Mouse (Mus musculus): Measurements from ENCODE around the gene Pan2. TPM values are rescaled to one million over a fixed set of nuclear protein-coding genes. Genes with fewer than 3 reads are reported as not detected.

Pan2 gene
- total and polyA plus RNA-seq, 3 experiments, result 10.6 to 18.5 (median 11.0) TPM

DNA sequence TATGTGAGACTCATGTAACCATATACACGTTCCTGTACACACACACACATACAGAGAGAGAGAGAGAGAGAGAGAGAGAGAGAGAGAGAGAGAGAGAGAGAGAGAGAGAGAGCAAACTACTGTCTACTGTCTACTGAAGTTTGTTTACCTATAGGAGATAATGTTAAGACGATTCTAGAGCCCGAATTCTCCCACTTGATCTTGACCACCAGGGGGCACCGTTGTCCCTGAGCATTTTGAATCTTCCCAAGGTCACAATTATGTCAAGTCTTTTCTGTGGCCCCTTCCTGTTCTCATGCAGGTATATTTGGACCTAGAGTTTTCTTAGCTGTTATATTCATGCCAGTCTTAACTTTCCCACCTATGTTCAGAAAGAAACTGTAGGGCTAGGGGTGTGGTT lies 32.4 kb downstream of the Pan2 start (continued):
- TF ChIP-seq ZKSCAN1 (IDR thresholded peaks at IDR 0.05; ENCODE audit: borderline replicate concordance, low read depth, low read length) (no peak), MAZ (IDR thresholded peaks at IDR 0.05; ENCODE audit: low read depth, low read length) (0 out of 2 replicates have a peak, but pooled peaks have one; percentile 68), NRF1 (IDR thresholded peaks at IDR 0.05; ENCODE audit: low read depth, low read length) (0 out of 2 replicates have a peak, but pooled peaks have one; percentile 10), RCOR1 (conservative IDR thresholded peaks at IDR 0.05; ENCODE audit: low read depth, low read length) (no peak), BHLHE40 (IDR thresholded peaks at IDR 0.05; ENCODE audit: low read depth, low read length) (peak; percentile 35; the same call in 1 of the 2 replicates), CHD2 (IDR thresholded peaks at IDR 0.05; ENCODE audit: low read length) (no peak), ZNF384 (IDR thresholded peaks at IDR 0.05; ENCODE audit: low read depth, low read length) (peak; percentile 54), MAFK (IDR thresholded peaks at IDR 0.05; ENCODE audit: insufficient replicate concordance, low read length) (0 out of 2 replicates have a peak, but pooled peaks have one; percentile 31), KAT2A (IDR thresholded peaks at IDR 0.05; ENCODE audit: insufficient replicate concordance, low read length) (no peak), EP300 (IDR thresholded peaks at IDR 0.05; ENCODE audit: low read length) (no peak), MEF2A (IDR thresholded peaks at IDR 0.05; ENCODE audit: borderline replicate concordance, low read depth, low read length) (peak; percentile 55; the same call in 1 of the 2 replicates), E2F4 (IDR thresholded peaks at IDR 0.05; ENCODE audit: insufficient replicate concordance, low read depth, low read length) (no peak), USF1 (IDR thresholded peaks at IDR 0.05; ENCODE audit: low read depth, low read length) (no peak), IRF4 (IDR thresholded peaks at IDR 0.05; ENCODE audit: low read depth, low read length) (peak; percentile 61; the same call in 1 of the 2 replicates), MYC (IDR thresholded peaks at IDR 0.05; ENCODE audit: low read depth, low read length) (peak; percentile 55; the same call in 1 of the 2 replicates), ZMIZ1 (IDR thresholded peaks at IDR 0.05; ENCODE audit: low read depth, low read length) (no peak), CHD1 (IDR thresholded peaks at IDR 0.05; ENCODE audit: low read depth, low read length) (no peak), MAX (IDR thresholded peaks at IDR 0.05; ENCODE audit: low read length) (peak; percentile 50; the same call in 1 of the 2 replicates), SMC3 (IDR thresholded peaks at IDR 0.05; ENCODE audit: low read depth, low read length) (peak; percentile 81)

DNA sequence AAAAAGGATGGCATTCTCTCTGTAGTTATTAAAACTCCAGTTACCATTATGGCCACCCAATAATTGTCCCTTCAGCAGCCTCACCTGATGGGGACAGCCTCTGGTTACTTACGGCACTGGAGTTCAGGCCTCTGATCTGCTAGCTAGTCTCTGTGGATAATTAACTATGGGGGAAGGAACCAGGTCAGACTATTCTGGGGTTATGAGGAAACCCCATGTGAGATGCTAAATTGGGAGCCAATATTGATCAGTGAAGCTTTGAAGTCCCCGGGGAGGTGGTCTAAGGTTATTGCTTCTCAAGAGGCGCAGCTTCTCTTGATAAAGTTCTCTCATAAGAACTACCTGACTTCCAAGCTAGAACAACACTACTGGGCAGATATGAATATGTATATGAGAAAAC lies 33.1 kb downstream of the Pan2 start:
- Histone ChIP-seq H3K9me3 (replicated peaks; ENCODE audit: low read length) (no peaks in the 10 kb centered on the region), H3K9ac (ENCODE audit: insufficient read depth, low read depth) (peak overlapping the region; percentile 86; the same call in 1 of the 2 replicates)

More for the DNA sequence above, 33.1 kb downstream of the Pan2 start:
- peak; percentile 65 for TF ChIP-seq MEF2A (IDR thresholded peaks at IDR 0.05; ENCODE audit: borderline replicate concordance, low read depth, low read length)
- no peak for TF ChIP-seq GABPA (IDR thresholded peaks at IDR 0.05; ENCODE audit: insufficient replicate concordance, low read depth, low read length)
- no peak for DNase-seq (ENCODE audit: extremely low read depth)
- in situ Hi-C loops (cut with MboI; ENCODE audit: low pct_ligation_motif_present, low pct_unique_long_range_greater_than_20kb, low sequenced_read_pairs), result no loop called here
- Histone ChIP-seq H3K36me3 (replicated peaks in 1 of 2; ENCODE audit: control insufficient read depth in 1 of 2, insufficient read depth in 1 of 2, low read length in 1 of 2) (peaks cover 3 to 14% of the 10 kb centered on the region in 2 experiments), H3K79me2 (replicated peaks; ENCODE audit: control insufficient read depth, extremely low read depth, insufficient read depth, poor library complexity, severe bottlenecking) (peaks cover 33% of the 10 kb centered on the region), H3K4me2 (ENCODE audit: insufficient read depth, low read depth, poor library complexity, severe bottlenecking) (peak overlapping the region; percentile 48), H3K4me1 (ENCODE audit: control insufficient read depth in 1 of 2, insufficient read depth in 2 of 2) (peaks cover 10 to 33% of the 10 kb centered on the region in 2 experiments), H3K27me3 (replicated peaks) (no peaks in the 10 kb centered on the region), H3K27ac (ENCODE audit: insufficient read depth, low read depth) (no peak overlapping the region), H3K4me3 (replicated peaks in 1 of 3; ENCODE audit: low read depth in 2 of 3, low read length in 2 of 3, poor library complexity in 1 of 3) (no peak overlapping the region)
- dilution Hi-C loops (cut with MboI; ENCODE audit: extremely low pct_ligation_motif_present, extremely low pct_unique_long_range_greater_than_20kb, low sequenced_read_pairs), result no loop called here

Data from CH12.LX (cell line).